Mouse (Mus musculus) gastrocnemius, postnatal 10 days (tissue): Measurements from ENCODE around the gene Hspb3. TPM values are rescaled to one million over a fixed set of nuclear protein-coding genes. Genes with fewer than 3 reads are reported as not detected.

Source experiments
- DNase-seq: peaks from one replicate; pipeline ENCODE4 v3.0.0; 2021; ENCODE audit warnings: mixed read lengths
- total RNA-seq, 2 experiments: library from RNA; stranded (reverse); gene quantifications; 2 replicates each; pipeline ENCODE4 v1.2.3; 2021

Gene Hspb3
- total RNA-seq, 2 experiments from 2014 or later = 79.1 to 87.3 TPM

- DNase-seq = no peak
Observed at GRCm38 (mm10) chr13:113635799-113636222, 27.7 kb downstream of the Hspb3 start.

- no peak for DNase-seq
Observed at GRCm38 (mm10) chr13:113634732-113635481, 28.6 kb downstream of the Hspb3 start.

GRCm38 (mm10) chr13:113632506-113632905 lies 31.0 kb downstream of the Hspb3 start:
- DNase-seq = no peak

- no peak for DNase-seq
Observed at GRCm38 (mm10) chr13:113627601-113628000, 35.9 kb downstream of the Hspb3 start.

GRCm38 (mm10) chr13:113622865-113623255 lies 40.6 kb downstream of the Hspb3 start:
- no peak for DNase-seq

GRCm38 (mm10) chr13:113622122-113622864 lies 41.2 kb downstream of the Hspb3 start:
- DNase-seq = no peak

- DNase-seq = no peak
Observed at GRCm38 (mm10) chr13:113619003-113619402, 44.5 kb downstream of the Hspb3 start.

- DNase-seq = peak; percentile 92
Observed at GRCm38 (mm10) chr13:113617891-113618823, 45.3 kb downstream of the Hspb3 start, which contains the start of gene Snx18. Gene Snx18 (minus strand): TSS chr13:113618564.

GRCm38 (mm10) chr13:113617338-113617890 lies 46.1 kb downstream of the Hspb3 start:
- DNase-seq = peak; percentile 48

- no peak for DNase-seq
Observed at GRCm38 (mm10) chr13:113616751-113617337, 46.6 kb downstream of the Hspb3 start.

GRCm38 (mm10) chr13:113615971-113616671 lies 47.4 kb downstream of the Hspb3 start:
- no peak for DNase-seq

GRCm38 (mm10) chr13:113615546-113615941 lies 47.9 kb downstream of the Hspb3 start:
- DNase-seq = no peak

GRCm38 (mm10) chr13:113614635-113615545 lies 48.6 kb downstream of the Hspb3 start:
- DNase-seq = peak; percentile 77

GRCm38 (mm10) chr13:113613882-113614281 lies 49.6 kb downstream of the Hspb3 start:
- DNase-seq = no peak

- no peak for DNase-seq
Observed at GRCm38 (mm10) chr13:113613341-113613740, 50.1 kb downstream of the Hspb3 start.
